In the genomic region with DNA sequence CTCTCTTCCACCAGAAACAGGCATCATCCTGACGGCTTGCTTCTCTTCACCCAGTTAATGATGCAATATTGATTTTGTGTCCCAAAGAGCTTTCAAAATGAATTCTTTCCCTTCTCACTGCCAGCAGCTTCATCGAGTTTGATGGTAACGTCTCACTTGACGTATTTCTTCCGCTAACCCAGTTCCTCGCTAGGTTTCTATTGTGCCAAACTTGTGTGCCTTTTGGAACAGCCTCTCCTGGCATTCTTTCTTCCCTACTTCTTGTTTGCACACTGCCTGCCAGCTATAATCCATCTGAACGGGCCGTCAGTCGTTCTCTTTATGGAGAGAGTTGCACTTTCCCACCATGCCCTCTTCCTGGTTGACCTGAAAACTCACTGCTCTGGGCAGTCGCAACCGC, we compare ENCODE assay signal across 17 mouse cellular contexts.
"Had no signal": no experiment of that assay in that cellular context is flagged by ENCODE, and none has a peak within 500 bp of the region (broad histone marks: within the 10 kb centered on the region; RNA-seq: fewer than 3 reads in every experiment).

No protein-coding gene starts in this region.

- H3K4me2 ChIP-seq: intestine, embryonic 15.5 days; limb, embryonic 12.5 days; limb, embryonic 15.5 days; liver, embryonic 13.5 days; lung, embryonic 14.5 days; midbrain, embryonic 12.5 days; midbrain, embryonic 15.5 days; neural tube, embryonic 12.5 days; neural tube, embryonic 15.5 days had no signal

- H3K36me3 ChIP-seq: midbrain, embryonic 15.5 days had no signal

- H3K9ac ChIP-seq: intestine, embryonic 15.5 days; limb, embryonic 12.5 days; limb, embryonic 15.5 days; liver, embryonic 13.5 days; lung, embryonic 14.5 days; midbrain, embryonic 12.5 days; midbrain, embryonic 15.5 days; neural tube, embryonic 12.5 days; neural tube, embryonic 15.5 days had no signal

- ATAC-seq: intestine, embryonic 15.5 days; midbrain, embryonic 15.5 days had no signal

- H3K9me3 ChIP-seq: intestine, embryonic 15.5 days; limb, embryonic 12.5 days; limb, embryonic 15.5 days; liver, embryonic 13.5 days; midbrain, embryonic 12.5 days; midbrain, embryonic 15.5 days; neural tube, embryonic 12.5 days; neural tube, embryonic 15.5 days had no signal

- H3K27me3 ChIP-seq: intestine, embryonic 15.5 days; limb, embryonic 12.5 days; limb, embryonic 15.5 days; liver, embryonic 13.5 days; midbrain, embryonic 12.5 days; midbrain, embryonic 15.5 days; neural tube, embryonic 12.5 days; neural tube, embryonic 15.5 days had no signal

- H3K4me1 ChIP-seq: neural tube, embryonic 12.5 days had no signal

- H3K4me3 ChIP-seq: intestine, embryonic 15.5 days; limb, embryonic 12.5 days; limb, embryonic 15.5 days; liver, embryonic 13.5 days; midbrain, embryonic 12.5 days; midbrain, embryonic 15.5 days; neural tube, embryonic 12.5 days; neural tube, embryonic 15.5 days had no signal

- H3K27ac ChIP-seq: intestine, embryonic 15.5 days; limb, embryonic 12.5 days; limb, embryonic 15.5 days; liver, embryonic 13.5 days; macrophage; midbrain, embryonic 12.5 days; midbrain, embryonic 15.5 days; neural tube, embryonic 12.5 days; neural tube, embryonic 15.5 days had no signal

- DNase-seq: kidney, adult 11 months; kidney, adult 8-10 months; kidney, postnatal 14 days; kidney, postnatal 4 days; left cerebral cortex, postnatal 4 days; liver, embryonic 13.5 days; lung, embryonic 14.5 days; thymus, adult 18-20 months; thymus, postnatal 4 days had no signal
